Mouse (Mus musculus): Measurements from ENCODE around the gene Numa1. TPM values are rescaled to one million over a fixed set of nuclear protein-coding genes. Genes with fewer than 3 reads are reported as not detected.

The Numa1 gene
- polyA plus RNA-seq, 1 experiment from 2014 or later, result 89.9 TPM

DNA sequence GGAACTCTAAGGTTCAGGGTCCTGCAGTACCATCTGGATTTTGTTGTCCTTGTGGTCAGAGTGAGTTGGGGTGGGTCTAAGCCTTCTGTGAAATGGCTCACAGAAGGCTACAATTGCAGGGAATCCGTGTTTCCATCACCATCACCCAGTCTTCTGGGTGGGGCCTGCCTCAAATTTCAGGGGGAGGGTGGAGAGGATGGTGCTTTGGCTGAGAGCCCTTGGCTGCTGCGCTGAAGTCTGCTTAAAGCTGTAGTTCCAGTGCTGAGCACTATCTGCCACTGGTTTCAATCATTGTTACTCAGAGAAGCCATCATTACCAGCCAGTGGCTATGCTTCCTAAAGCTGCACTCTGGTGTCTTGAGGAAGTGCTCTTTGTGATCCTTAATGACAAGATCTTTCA, 40.6 kb downstream of the Numa1 start:
- H3K27ac ChIP-seq (ENCODE audit: low read depth, low read length), result no peak overlapping the region
- WGBS, result 53% methylated on average over 2 of the region's 2 CpGs
- DNase-seq (ENCODE audit: low spot score) (no peak), ATAC-seq (ENCODE audit: insufficient read depth, low FRiP score, low TSS enrichment) (no peak)
- no peak overlapping the region for H3K9ac ChIP-seq (ENCODE audit: low read length)
- H3K9me3 ChIP-seq (ENCODE audit: control insufficient read depth, low read length), result no peaks in the 10 kb centered on the region
- H3K27me3 ChIP-seq (ENCODE audit: control insufficient read depth, insufficient read depth, low read length), result no peaks in the 10 kb centered on the region
- no peak overlapping the region for H3K4me3 ChIP-seq (ENCODE audit: low read depth, low read length)
- no peak overlapping the region for H3K4me2 ChIP-seq (ENCODE audit: low read depth)
- H3K36me3 ChIP-seq (ENCODE audit: control insufficient read depth, insufficient read depth, low read length), result no peaks in the 10 kb centered on the region
- H3K4me1 ChIP-seq (ENCODE audit: control insufficient read depth, insufficient read depth, low read length), result peaks cover 12% of the 10 kb centered on the region

DNA sequence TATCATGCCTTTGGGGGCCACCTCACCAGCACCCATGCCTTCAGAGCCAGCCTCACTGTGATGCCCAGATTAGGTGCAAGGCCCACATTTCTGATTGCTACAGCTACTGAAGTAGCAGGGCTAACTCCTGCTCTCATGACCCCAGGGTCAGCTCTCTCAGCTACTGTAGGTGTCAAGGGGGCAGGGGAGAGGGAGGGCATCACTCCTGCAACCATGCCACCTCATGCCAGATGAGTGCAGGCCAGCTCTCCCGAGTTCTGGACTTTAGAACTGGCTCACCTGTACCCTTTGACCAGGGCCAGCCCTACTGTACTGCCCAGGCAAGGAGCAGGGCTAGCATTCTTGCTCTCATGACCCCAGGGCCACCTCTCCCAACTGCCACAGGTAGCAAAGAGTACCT, 48.8 kb downstream of the Numa1 start:
- H3K27ac ChIP-seq (ENCODE audit: low read depth, low read length), result no peak overlapping the region
- DNase-seq (ENCODE audit: low spot score), result peak; percentile 7
- 95% methylated on average over 1 of the region's 1 CpGs for WGBS
- no peaks in the 10 kb centered on the region for H3K27me3 ChIP-seq (ENCODE audit: control insufficient read depth, insufficient read depth, low read length)
- ATAC-seq (ENCODE audit: insufficient read depth, low FRiP score, low TSS enrichment), result no peak
- no peaks in the 10 kb centered on the region for H3K9me3 ChIP-seq (ENCODE audit: control insufficient read depth, low read length)
- H3K36me3 ChIP-seq (ENCODE audit: control insufficient read depth, insufficient read depth, low read length), result no peaks in the 10 kb centered on the region; the same call in none of the 2 replicates
- H3K9ac ChIP-seq (ENCODE audit: low read length), result no peak overlapping the region
- no peak overlapping the region for H3K4me2 ChIP-seq (ENCODE audit: low read depth)
- no peak overlapping the region for H3K4me3 ChIP-seq (ENCODE audit: low read depth, low read length)
- H3K4me1 ChIP-seq (ENCODE audit: control insufficient read depth, insufficient read depth, low read length), result no peaks in the 10 kb centered on the region

DNA sequence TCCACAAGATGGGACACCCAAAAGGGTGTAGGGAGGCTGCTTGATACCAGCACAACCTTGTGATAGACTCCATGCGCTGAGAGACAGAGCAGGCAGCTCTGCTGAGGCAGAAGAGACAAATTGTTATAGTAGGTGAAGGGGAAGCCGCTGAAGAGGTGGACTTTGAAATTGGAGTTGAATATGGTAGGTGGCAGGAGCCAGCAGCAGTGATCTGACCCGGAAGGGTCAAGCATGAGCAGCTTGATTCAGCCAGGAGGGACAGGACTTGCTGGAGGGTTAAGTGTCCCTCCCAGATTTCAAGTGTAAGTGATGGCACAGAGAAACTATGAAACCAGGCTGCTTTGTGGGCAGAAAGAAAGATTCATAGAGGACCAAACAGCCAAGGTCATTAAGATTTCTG, 51.2 kb downstream of the Numa1 start:
- Histone ChIP-seq H3K36me3 (ENCODE audit: control insufficient read depth, insufficient read depth, low read length) (peaks cover 3% of the 10 kb centered on the region), H3K9me3 (ENCODE audit: control insufficient read depth, low read length) (no peaks in the 10 kb centered on the region), H3K27ac (ENCODE audit: low read depth, low read length) (no peak overlapping the region), H3K4me1 (ENCODE audit: control insufficient read depth, insufficient read depth, low read length) (no peaks in the 10 kb centered on the region), H3K4me3 (ENCODE audit: low read depth, low read length) (no peak overlapping the region), H3K4me2 (ENCODE audit: low read depth) (no peak overlapping the region), H3K27me3 (ENCODE audit: control insufficient read depth, insufficient read depth, low read length) (no peaks in the 10 kb centered on the region), H3K9ac (ENCODE audit: low read length) (no peak overlapping the region)
- DNase-seq (ENCODE audit: low spot score), result no peak
- ATAC-seq (ENCODE audit: insufficient read depth, low FRiP score, low TSS enrichment), result no peak
- 87% methylated on average over 3 of the region's 3 CpGs for WGBS

DNA sequence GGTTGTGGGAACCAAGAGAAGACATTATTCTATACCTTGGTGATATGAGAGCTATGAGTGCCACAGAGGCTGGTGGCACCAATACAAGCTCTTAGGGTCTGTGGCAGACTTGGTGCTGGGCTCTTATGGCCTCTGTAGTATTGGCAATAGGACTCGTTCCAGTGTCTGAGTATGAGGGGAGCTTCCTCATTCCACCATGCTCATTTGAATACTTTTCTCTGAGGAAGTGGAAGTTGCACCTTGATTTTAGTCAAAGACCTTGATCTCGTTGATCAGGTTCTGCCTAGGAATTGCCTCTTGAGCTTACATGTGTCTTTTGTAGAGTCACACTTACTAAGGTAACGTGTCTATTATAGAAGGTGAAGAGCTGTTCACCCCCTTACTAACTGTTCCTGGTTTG, 60.3 kb downstream of the Numa1 start:
- H3K4me1 ChIP-seq (ENCODE audit: control insufficient read depth, insufficient read depth, low read length), result no peaks in the 10 kb centered on the region
- H3K4me3 ChIP-seq (ENCODE audit: low read depth, low read length), result no peak overlapping the region
- no peak for ATAC-seq (ENCODE audit: insufficient read depth, low FRiP score, low TSS enrichment)
- H3K27ac ChIP-seq (ENCODE audit: low read depth, low read length), result no peak overlapping the region
- WGBS, result 90% methylated on average over 3 of the region's 3 CpGs
- no peak overlapping the region for H3K9ac ChIP-seq (ENCODE audit: low read length)
- H3K9me3 ChIP-seq (ENCODE audit: control insufficient read depth, low read length), result no peaks in the 10 kb centered on the region
- DNase-seq (ENCODE audit: low spot score), result no peak
- peaks cover 35% of the 10 kb centered on the region for H3K36me3 ChIP-seq (ENCODE audit: control insufficient read depth, insufficient read depth, low read length)
- no peaks in the 10 kb centered on the region for H3K27me3 ChIP-seq (ENCODE audit: control insufficient read depth, insufficient read depth, low read length)
- H3K4me2 ChIP-seq (ENCODE audit: low read depth), result no peak overlapping the region

DNA sequence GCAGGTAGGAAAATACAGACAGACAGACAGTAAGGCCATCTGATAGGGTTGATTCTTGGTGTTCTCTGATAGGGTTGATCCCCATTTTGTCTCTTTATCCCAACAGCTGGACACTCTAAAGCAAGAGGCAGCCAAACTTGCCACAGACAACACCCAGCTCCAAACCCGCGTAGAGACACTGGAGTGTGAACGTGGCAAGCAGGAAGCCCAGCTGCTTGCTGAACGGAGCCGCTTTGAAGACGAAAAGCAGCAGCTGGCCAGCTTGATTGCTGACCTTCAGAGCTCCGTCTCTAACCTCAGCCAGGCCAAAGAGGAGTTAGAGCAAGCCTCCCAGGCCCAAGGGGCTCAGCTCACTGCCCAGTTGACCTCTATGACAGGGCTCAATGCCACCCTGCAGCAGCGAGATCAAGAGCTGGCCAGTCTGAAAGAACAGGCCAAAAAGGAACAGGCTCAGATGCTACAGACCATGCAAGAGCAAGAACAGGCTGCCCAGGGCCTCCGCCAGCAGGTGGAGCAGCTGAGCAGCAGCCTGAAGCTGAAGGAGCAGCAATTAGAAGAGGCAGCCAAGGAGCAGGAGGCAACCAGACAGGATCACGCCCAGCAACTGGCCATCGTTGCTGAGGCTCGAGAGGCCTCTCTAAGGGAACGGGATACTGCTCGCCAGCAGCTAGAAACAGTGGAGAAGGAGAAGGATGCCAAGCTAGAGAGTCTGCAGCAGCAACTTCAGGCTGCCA, 64.5 kb downstream of the Numa1 start:
- Histone ChIP-seq H3K9ac (ENCODE audit: low read length) (no peak overlapping the region), H3K27me3 (ENCODE audit: control insufficient read depth, insufficient read depth, low read length) (no peaks in the 10 kb centered on the region), H3K4me3 (ENCODE audit: low read depth, low read length) (no peak overlapping the region), H3K4me2 (ENCODE audit: low read depth) (no peak overlapping the region), H3K9me3 (ENCODE audit: control insufficient read depth, low read length) (no peaks in the 10 kb centered on the region), H3K27ac (ENCODE audit: low read depth, low read length) (no peak overlapping the region), H3K4me1 (ENCODE audit: control insufficient read depth, insufficient read depth, low read length) (no peaks in the 10 kb centered on the region), H3K36me3 (ENCODE audit: control insufficient read depth, insufficient read depth, low read length) (peaks cover 51% of the 10 kb centered on the region)
- WGBS, result 68% methylated on average over 14 of the region's 14 CpGs
- ATAC-seq (ENCODE audit: insufficient read depth, low FRiP score, low TSS enrichment), result peak; percentile 58; the same call in 1 of the 2 replicates
- peak; percentile 80 for DNase-seq (ENCODE audit: low spot score)

DNA sequence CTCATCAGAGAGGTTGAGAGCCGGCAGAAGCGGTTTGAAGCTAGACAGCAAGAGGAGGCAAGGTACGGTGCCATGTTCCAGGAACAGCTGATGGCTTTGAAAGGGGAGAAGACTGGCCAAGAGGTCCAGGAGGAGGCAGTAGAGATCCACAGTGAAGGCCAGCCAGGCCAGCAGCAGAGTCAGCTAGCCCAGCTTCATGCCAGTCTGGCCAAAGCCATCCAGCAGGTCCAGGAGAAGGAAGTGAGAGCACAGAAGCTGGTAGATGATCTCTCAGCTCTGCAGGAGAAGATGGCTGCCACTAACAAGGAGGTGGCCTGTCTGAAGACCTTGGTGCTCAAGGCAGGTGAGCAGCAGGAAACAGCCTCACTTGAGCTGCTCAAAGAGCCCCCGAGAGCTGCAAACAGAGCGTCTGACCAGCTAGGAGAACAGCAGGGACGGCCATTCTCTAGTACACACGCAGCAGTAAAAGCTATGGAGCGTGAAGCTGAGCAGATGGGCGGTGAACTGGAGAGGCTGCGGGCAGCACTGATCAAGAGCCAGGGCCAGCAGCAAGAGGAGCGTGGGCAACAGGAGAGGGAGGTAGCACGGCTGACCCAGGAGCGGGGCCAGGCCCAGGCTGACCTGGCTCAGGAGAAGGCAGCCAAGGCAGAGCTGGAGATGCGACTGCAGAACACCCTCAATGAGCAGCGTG, 65.7 kb downstream of the Numa1 start:
- Histone ChIP-seq H3K27ac (ENCODE audit: low read depth, low read length) (no peak overlapping the region), H3K9me3 (ENCODE audit: control insufficient read depth, low read length) (no peaks in the 10 kb centered on the region), H3K4me1 (ENCODE audit: control insufficient read depth, insufficient read depth, low read length) (no peaks in the 10 kb centered on the region), H3K27me3 (ENCODE audit: control insufficient read depth, insufficient read depth, low read length) (no peaks in the 10 kb centered on the region), H3K9ac (ENCODE audit: low read length) (no peak overlapping the region), H3K36me3 (ENCODE audit: control insufficient read depth, insufficient read depth, low read length) (peaks cover 48% of the 10 kb centered on the region), H3K4me3 (ENCODE audit: low read depth, low read length) (no peak overlapping the region), H3K4me2 (ENCODE audit: low read depth) (no peak overlapping the region)
- WGBS, result 89% methylated on average over 15 of the region's 15 CpGs
- ATAC-seq (ENCODE audit: insufficient read depth, low FRiP score, low TSS enrichment) (no peak), DNase-seq (ENCODE audit: low spot score) (no peak)

DNA sequence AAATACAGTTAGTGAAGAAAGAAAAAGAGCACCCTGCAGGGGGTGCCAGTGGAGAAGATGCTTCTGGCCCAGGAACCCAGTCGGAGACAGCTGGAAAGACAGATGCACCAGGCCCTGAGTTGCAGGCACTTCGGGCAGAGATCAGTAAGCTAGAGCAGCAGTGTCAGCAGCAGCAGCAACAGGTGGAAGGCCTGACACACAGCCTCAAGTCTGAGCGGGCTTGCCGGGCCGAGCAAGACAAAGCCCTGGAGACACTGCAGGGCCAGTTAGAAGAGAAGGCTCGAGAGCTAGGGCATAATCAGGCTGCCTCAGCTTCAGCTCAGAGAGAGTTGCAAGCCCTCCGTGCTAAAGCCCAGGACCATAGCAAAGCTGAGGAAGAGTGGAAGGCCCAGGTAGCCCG, 66.4 kb downstream of the Numa1 start:
- peaks cover 44% of the 10 kb centered on the region for H3K36me3 ChIP-seq (ENCODE audit: control insufficient read depth, insufficient read depth, low read length)

DNA sequence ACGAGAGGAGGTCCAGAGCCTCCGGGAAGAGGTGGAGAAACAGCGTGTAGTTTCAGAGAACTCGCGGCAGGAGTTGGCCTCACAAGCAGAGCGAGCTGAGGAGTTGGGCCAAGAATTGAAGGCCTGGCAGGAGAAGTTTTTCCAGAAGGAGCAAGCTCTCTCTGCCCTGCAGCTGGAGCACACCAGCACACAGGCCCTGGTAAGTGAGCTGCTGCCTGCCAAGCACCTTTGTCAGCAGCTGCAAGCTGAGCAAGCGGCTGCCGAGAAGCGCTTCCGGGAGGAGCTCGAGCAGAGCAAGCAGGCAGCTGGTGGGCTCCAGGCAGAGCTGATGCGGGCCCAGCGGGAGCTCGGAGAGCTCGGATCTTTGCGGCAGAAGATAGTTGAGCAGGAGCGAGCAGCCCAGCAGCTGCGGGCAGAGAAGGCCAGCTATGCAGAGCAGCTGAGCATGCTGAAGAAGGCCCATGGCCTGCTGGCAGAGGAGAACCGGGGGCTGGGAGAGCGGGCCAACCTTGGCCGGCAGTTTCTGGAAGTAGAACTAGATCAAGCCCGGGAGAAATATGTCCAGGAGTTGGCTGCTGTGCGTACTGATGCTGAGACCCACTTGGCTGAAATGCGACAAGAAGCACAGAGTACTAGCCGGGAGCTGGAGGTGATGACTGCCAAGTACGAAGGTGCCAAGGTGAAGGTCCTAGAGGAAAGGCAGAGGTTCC, 67.2 kb downstream of the Numa1 start:
- peaks cover 39% of the 10 kb centered on the region for H3K36me3 ChIP-seq (ENCODE audit: control insufficient read depth, insufficient read depth, low read length)
- H3K9ac ChIP-seq (ENCODE audit: low read length), result no peak overlapping the region
- WGBS, result 91% methylated on average over 26 of the region's 26 CpGs

More for the DNA sequence above, 66.4 kb downstream of the Numa1 start:
- Histone ChIP-seq H3K9ac (ENCODE audit: low read length) (no peak overlapping the region), H3K27ac (ENCODE audit: low read depth, low read length) (no peak overlapping the region), H3K27me3 (ENCODE audit: control insufficient read depth, insufficient read depth, low read length) (no peaks in the 10 kb centered on the region), H3K4me2 (ENCODE audit: low read depth) (no peak overlapping the region), H3K4me1 (ENCODE audit: control insufficient read depth, insufficient read depth, low read length) (no peaks in the 10 kb centered on the region), H3K4me3 (ENCODE audit: low read depth, low read length) (no peak overlapping the region), H3K9me3 (ENCODE audit: control insufficient read depth, low read length) (no peaks in the 10 kb centered on the region)
- ATAC-seq (ENCODE audit: insufficient read depth, low FRiP score, low TSS enrichment) (no peak), DNase-seq (ENCODE audit: low spot score) (no peak)
- 88% methylated on average over 8 of the region's 8 CpGs for WGBS

More for the DNA sequence above, 67.2 kb downstream of the Numa1 start:
- no peak for DNase-seq (ENCODE audit: low spot score)
- no peak overlapping the region for H3K27ac ChIP-seq (ENCODE audit: low read depth, low read length)
- no peaks in the 10 kb centered on the region for H3K4me1 ChIP-seq (ENCODE audit: control insufficient read depth, insufficient read depth, low read length)
- H3K4me3 ChIP-seq (ENCODE audit: low read depth, low read length), result no peak overlapping the region
- ATAC-seq (ENCODE audit: insufficient read depth, low FRiP score, low TSS enrichment), result no peak
- H3K9me3 ChIP-seq (ENCODE audit: control insufficient read depth, low read length), result no peaks in the 10 kb centered on the region
- H3K4me2 ChIP-seq (ENCODE audit: low read depth), result no peak overlapping the region
- no peaks in the 10 kb centered on the region for H3K27me3 ChIP-seq (ENCODE audit: control insufficient read depth, insufficient read depth, low read length)

All from neural tube, embryonic 11.5 days (tissue).